Mouse (Mus musculus): ENCODE data around the gene Hand2. TPM values are rescaled to one million over a fixed set of nuclear protein-coding genes. Genes with fewer than 3 reads are reported as not detected.

Hand2 gene
- polyA plus RNA-seq, 1 experiment from 2014 or later: 3.6 TPM

DNA sequence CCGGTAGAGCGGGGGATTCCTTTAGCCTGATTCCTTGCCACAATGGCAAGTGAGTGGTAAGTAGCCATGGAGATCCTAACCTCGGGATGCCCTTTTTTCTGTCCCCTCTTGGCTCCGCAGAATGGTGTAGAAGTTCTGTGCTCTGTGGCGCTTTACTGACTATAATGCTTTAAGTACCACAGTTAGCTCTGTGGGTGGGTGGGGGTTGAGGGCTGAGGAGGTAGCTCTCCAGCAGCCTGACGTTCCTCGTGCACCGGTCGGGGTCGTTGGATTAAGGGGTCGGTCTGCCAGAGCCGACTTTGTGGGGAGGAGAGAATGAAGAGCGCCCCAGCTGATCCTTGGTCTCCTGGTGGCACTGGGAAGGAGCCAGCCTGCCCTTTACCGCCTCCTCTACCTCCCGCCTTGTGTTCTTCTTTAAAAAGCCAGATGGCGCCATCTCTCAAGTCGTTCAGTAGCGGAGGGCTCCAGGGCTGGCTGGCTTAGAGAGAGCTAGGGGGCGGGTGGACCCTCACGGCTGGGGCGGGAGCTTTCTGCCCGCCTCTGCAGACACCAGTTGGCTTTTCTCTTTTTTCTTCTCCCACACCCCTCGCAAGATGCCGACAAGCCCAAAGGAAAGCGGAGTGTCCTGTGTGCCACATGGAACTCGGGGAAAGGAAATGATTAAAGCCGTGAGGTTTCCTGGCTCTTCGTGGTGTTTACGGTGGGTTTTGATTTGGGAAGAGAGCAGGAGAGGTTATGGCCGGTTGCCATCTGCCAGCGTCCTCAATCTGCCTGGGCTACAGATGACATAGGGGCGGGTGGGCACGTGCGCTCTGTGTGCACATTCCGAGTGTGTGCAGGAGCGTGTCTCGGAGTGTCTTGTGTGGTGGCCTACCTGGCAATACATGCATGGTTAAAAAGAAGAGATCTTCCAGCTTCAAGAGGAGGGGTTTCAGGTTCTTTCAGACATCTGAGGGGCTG lies 32.8 kb downstream of the Hand2 start:
- no peak overlapping the region for H3K27ac ChIP-seq (replicated peaks; ENCODE audit: low read depth, low read length)
- peak; percentile 91 for DNase-seq (ENCODE audit: low spot score)
- H3K4me2 ChIP-seq (ENCODE audit: low read depth, low read length): peak overlapping the region; percentile 70
- peak overlapping the region; percentile 50 for H3K9ac ChIP-seq (ENCODE audit: low read depth, low read length)
- H3K4me1 ChIP-seq (ENCODE audit: control insufficient read depth, insufficient read depth, low read length): peaks cover 9% of the 10 kb centered on the region; the same call in 1 of the 2 replicates
- no peaks in the 10 kb centered on the region for H3K9me3 ChIP-seq (ENCODE audit: control insufficient read depth, low read length)
- H3K27me3 ChIP-seq (replicated peaks; ENCODE audit: control insufficient read depth, insufficient read depth, low read length): peaks cover 68% of the 10 kb centered on the region
- peak; percentile 94 for ATAC-seq (ENCODE audit: low read depth)
- WGBS: 2% methylated on average over 31 of the region's 37 CpGs
- no peaks in the 10 kb centered on the region for H3K36me3 ChIP-seq (ENCODE audit: control insufficient read depth, insufficient read depth, low read length)
- peak overlapping the region; percentile 37 for H3K4me3 ChIP-seq (ENCODE audit: low read depth, low read length)

DNA sequence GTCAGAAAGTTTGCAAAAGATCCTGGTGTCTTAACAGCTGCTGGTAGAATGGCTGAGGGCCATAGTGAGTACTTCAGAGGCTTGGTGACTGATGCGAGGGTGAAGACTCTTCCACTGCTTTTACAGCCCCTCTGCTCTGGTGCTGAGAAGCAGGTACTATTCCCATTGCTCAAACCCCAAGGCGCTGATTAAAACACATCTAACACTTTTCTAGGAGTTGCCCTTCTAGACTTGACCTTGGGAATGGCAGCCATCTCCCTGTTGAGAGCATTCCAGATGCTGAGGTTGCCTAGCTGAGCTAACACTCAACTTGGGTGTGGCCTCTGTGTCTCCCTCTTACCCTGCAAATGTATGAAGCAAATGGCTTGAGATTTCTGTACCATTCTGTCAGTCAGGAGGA lies 34.1 kb downstream of the Hand2 start:
- peaks cover 55% of the 10 kb centered on the region for H3K27me3 ChIP-seq (replicated peaks; ENCODE audit: control insufficient read depth, insufficient read depth, low read length)
- H3K4me2 ChIP-seq (ENCODE audit: low read depth, low read length): no peak overlapping the region
- no peak overlapping the region for H3K4me3 ChIP-seq (ENCODE audit: low read depth, low read length)
- ATAC-seq (ENCODE audit: low read depth) (no peak), DNase-seq (ENCODE audit: low spot score) (no peak)
- WGBS: 56% methylated on average over 2 of the region's 2 CpGs
- no peaks in the 10 kb centered on the region for H3K36me3 ChIP-seq (ENCODE audit: control insufficient read depth, insufficient read depth, low read length)
- H3K9me3 ChIP-seq (ENCODE audit: control insufficient read depth, low read length): no peaks in the 10 kb centered on the region
- H3K27ac ChIP-seq (replicated peaks; ENCODE audit: low read depth, low read length): no peak overlapping the region
- H3K4me1 ChIP-seq (ENCODE audit: control insufficient read depth, insufficient read depth, low read length): peaks cover 3% of the 10 kb centered on the region; the same call in 1 of the 2 replicates
- H3K9ac ChIP-seq (ENCODE audit: low read depth, low read length): no peak overlapping the region

DNA sequence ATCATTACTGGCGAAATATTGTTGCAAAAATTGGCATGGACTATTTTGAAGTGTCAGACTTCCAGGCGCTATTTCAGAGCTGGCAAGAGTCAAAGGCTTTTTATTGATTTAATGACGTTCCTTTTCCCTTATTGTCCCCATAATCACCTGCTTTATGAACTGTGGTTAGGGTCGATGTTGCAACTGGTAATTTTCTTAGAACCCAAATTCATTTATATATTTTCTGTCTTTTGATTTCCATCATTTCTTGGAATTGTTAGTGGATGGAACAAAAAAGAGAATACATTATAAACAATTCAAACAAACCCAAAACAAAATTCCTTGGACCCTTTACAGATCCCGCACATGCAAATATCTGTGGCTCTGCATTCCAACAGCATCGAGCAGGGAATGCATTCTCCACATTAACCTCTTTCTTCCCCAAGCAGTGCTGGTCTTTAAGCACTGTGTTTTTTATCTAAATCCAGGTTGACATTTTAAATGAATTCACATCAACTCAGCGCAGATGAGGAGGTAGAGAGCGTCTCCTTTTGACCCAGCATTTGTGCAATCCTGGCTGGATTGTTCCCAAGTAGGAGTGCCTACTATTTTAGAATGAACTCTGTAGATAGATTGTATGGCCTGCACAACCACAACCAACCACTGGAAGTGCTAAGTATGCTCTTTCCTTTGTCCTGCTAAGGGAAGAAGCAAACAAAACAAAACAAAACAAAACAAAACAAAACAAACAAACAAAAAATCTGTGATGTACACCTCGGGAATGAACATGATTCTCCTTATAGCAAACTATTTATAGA lies 35.9 kb downstream of the Hand2 start:
- ATAC-seq (ENCODE audit: low read depth) (no peak), DNase-seq (ENCODE audit: low spot score) (no peak)
- Histone ChIP-seq H3K4me3 (ENCODE audit: low read depth, low read length) (no peak overlapping the region), H3K9ac (ENCODE audit: low read depth, low read length) (no peak overlapping the region), H3K4me1 (ENCODE audit: control insufficient read depth, insufficient read depth, low read length) (0 out of 2 replicates have a peak, but pooled peaks cover 3% of the 10 kb centered on the region), H3K36me3 (ENCODE audit: control insufficient read depth, insufficient read depth, low read length) (no peaks in the 10 kb centered on the region), H3K4me2 (ENCODE audit: low read depth, low read length) (no peak overlapping the region), H3K27ac (replicated peaks; ENCODE audit: low read depth, low read length) (no peak overlapping the region), H3K27me3 (replicated peaks; ENCODE audit: control insufficient read depth, insufficient read depth, low read length) (peaks cover 41% of the 10 kb centered on the region), H3K9me3 (ENCODE audit: control insufficient read depth, low read length) (no peaks in the 10 kb centered on the region)
- WGBS: 49% methylated on average over 9 of the region's 9 CpGs

DNA sequence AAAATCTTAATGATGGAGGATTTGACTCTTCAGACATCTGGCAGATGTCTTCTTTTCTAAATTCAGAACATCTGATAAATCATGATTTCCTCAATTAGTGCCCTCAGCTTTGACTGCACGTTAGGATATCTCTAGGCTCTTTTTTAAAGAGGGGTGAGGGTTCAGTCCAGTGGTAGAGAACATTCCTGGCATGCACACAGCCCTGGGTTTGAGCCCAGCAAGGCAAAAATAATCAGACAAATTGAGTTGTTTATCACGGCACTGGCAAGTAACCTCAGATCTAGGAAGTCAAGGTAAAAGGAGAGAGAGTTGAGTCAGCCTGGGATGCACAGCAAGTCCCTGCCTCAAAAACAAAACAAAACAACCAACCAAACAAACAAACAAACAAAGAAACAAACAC lies 39.7 kb downstream of the Hand2 start:
- DNase-seq (ENCODE audit: low spot score) (no peak), ATAC-seq (ENCODE audit: low read depth) (no peak)
- Histone ChIP-seq H3K9me3 (ENCODE audit: control insufficient read depth, low read length) (0 out of 2 replicates have a peak, but pooled peaks cover 3% of the 10 kb centered on the region), H3K9ac (ENCODE audit: low read depth, low read length) (no peak overlapping the region), H3K4me3 (ENCODE audit: low read depth, low read length) (no peak overlapping the region), H3K27ac (replicated peaks; ENCODE audit: low read depth, low read length) (0 out of 2 replicates have a peak overlapping the region, but pooled peaks have one; percentile 6), H3K4me1 (ENCODE audit: control insufficient read depth, insufficient read depth, low read length) (no peaks in the 10 kb centered on the region), H3K27me3 (replicated peaks; ENCODE audit: control insufficient read depth, insufficient read depth, low read length) (peaks cover 9% of the 10 kb centered on the region), H3K36me3 (ENCODE audit: control insufficient read depth, insufficient read depth, low read length) (no peaks in the 10 kb centered on the region), H3K4me2 (ENCODE audit: low read depth, low read length) (no peak overlapping the region)
- WGBS: 21% methylated on average over 2 of the region's 2 CpGs

DNA sequence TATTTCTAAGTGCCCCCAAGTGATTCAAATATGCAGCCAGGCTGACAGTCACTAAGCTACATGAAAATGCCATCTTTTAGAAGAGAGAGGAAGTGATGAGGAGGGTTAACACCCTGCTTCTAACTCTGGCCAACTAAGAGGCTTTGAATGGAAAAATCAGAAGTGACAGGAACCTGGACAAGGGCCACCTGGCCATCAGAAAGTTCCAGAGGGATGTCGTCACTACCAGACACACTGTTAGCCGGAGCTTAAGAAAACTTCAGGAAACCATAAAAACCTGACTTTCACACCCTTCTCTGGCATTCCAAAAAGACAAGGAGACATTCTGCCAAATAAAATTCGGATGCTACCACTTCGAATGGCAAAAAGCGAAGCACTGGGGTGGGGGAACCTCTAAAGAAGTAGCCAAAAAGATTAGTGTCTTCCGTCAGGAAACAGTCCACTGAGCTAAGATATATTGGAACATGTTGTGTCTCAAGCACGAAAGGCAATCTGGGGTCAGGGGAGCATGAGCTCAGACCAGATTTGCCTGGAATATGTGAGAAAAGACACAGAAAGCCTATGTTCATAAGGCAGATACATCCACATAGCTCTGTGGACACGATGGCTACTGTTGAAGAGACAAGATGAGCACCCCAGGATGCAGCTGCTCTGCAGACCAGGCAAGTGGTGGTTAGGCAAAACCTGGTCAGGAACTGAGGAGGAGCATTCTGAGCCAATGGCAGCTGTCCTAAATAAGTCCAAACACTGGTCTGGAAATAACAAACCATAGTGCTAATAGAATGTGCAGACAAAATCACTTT lies 40.4 kb downstream of the Hand2 start:
- 0 out of 2 replicates have a peak, but pooled peaks cover 5% of the 10 kb centered on the region for H3K9me3 ChIP-seq (ENCODE audit: control insufficient read depth, low read length)
- no peak overlapping the region for H3K27ac ChIP-seq (replicated peaks; ENCODE audit: low read depth, low read length)
- 0 out of 2 replicates have a peak, but pooled peaks cover 2% of the 10 kb centered on the region for H3K27me3 ChIP-seq (replicated peaks; ENCODE audit: control insufficient read depth, insufficient read depth, low read length)
- no peak overlapping the region for H3K4me3 ChIP-seq (ENCODE audit: low read depth, low read length)
- WGBS: 55% methylated on average over 8 of the region's 8 CpGs
- no peaks in the 10 kb centered on the region for H3K36me3 ChIP-seq (ENCODE audit: control insufficient read depth, insufficient read depth, low read length)
- H3K4me1 ChIP-seq (ENCODE audit: control insufficient read depth, insufficient read depth, low read length): no peaks in the 10 kb centered on the region
- DNase-seq (ENCODE audit: low spot score): no peak
- no peak for ATAC-seq (ENCODE audit: low read depth)
- no peak overlapping the region for H3K4me2 ChIP-seq (ENCODE audit: low read depth, low read length)
- H3K9ac ChIP-seq (ENCODE audit: low read depth, low read length): no peak overlapping the region

DNA sequence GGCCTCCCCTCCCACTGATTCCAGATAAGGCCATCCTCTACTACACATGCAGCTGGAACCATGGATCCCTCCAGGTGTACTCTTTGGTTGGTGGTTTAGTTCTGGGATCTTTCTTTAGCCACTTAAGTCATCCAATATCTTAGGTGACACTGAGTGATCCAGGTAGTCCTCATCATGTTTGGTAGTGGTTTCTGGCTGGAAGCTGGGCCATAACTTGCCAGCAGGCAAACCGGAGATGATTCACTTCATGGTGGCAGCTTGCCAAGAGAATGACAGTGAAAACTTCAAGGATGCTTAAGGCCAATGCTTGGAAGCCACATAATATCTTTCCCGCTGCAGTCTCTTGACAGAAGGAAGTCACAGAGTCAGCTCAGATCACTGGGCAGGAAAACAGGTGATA lies 42.1 kb downstream of the Hand2 start:
- 66% methylated on average over 2 of the region's 2 CpGs for WGBS
- ATAC-seq (ENCODE audit: low read depth): no peak

DNA sequence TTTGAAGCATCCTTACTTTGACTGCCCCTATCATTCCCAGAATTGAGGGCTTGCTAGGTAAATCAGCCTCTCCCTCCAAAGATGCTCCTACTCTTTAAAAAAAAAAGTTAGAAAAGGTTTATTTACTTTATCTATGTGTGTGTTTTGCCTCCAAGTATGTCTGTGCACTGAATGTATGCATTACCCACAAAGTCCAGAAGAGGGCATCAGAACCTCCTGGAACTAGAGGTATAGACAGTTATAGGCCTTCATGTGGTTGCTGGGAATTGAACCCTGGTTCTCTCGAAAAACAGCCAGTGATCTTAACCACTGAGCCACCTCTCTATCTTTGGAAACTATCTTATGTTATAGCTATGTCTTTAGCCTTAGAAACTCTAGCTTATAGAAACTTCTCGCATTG lies 53.3 kb downstream of the Hand2 start:
- Histone ChIP-seq H3K27me3 (replicated peaks; ENCODE audit: control insufficient read depth, insufficient read depth, low read length) (no peaks in the 10 kb centered on the region), H3K9me3 (ENCODE audit: control insufficient read depth, low read length) (no peaks in the 10 kb centered on the region), H3K4me2 (ENCODE audit: low read depth, low read length) (no peak overlapping the region), H3K9ac (ENCODE audit: low read depth, low read length) (no peak overlapping the region), H3K27ac (replicated peaks; ENCODE audit: low read depth, low read length) (no peak overlapping the region), H3K36me3 (ENCODE audit: control insufficient read depth, insufficient read depth, low read length) (no peaks in the 10 kb centered on the region), H3K4me3 (ENCODE audit: low read depth, low read length) (no peak overlapping the region), H3K4me1 (ENCODE audit: control insufficient read depth, insufficient read depth, low read length) (no peaks in the 10 kb centered on the region)
- 85% methylated on average over 2 of the region's 2 CpGs for WGBS
- DNase-seq (ENCODE audit: low spot score) (no peak), ATAC-seq (ENCODE audit: low read depth) (no peak)

More for the DNA sequence above, 42.1 kb downstream of the Hand2 start:
- Histone ChIP-seq H3K36me3 (ENCODE audit: control insufficient read depth, insufficient read depth, low read length) (no peaks in the 10 kb centered on the region), H3K4me3 (ENCODE audit: low read depth, low read length) (no peak overlapping the region), H3K27me3 (replicated peaks; ENCODE audit: control insufficient read depth, insufficient read depth, low read length) (0 out of 2 replicates have a peak, but pooled peaks cover 2% of the 10 kb centered on the region), H3K4me2 (ENCODE audit: low read depth, low read length) (no peak overlapping the region), H3K4me1 (ENCODE audit: control insufficient read depth, insufficient read depth, low read length) (no peaks in the 10 kb centered on the region), H3K27ac (replicated peaks; ENCODE audit: low read depth, low read length) (no peak overlapping the region), H3K9ac (ENCODE audit: low read depth, low read length) (no peak overlapping the region), H3K9me3 (ENCODE audit: control insufficient read depth, low read length) (0 out of 2 replicates have a peak, but pooled peaks cover 5% of the 10 kb centered on the region)
- DNase-seq (ENCODE audit: low spot score): no peak
